In the genomic region with DNA sequence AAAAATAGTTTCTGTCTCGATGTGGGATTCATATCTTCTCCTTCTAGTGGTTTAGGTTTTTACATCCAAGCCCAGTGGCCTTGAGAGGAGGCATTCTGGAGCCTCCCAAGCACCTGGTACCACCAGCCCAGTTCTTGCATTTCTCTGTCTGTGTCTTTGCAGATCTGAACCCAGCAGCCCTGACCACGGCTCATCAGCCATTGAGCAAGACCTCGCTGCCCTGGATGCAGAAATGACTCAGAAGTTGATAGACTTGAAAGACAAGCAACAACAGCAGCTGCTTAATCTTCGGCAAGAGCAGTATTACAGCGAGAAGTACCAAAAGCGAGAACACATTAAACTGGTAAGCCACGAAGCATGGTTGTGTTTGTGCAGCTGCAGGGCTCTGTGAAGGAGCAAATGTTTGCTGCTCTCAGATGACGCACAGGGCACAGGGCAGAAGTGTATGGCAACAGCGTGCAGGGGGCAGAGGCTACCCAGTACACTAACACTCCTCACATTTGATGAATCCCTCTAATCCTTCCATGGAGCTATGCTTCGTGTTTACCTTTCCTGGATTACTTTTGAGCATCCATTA, we compare ENCODE assay signal across 13 mouse cellular contexts.
DNase-seq lines count a peak whose midpoint lies in the region; ATAC-seq and TF ChIP-seq lines count a peak whose summit lies in the region.
"Had no signal": no experiment of that assay in that cellular context is flagged by ENCODE, and none has a peak within 500 bp of the region (broad histone marks: within the 10 kb centered on the region; RNA-seq: fewer than 3 reads in every experiment).

No protein-coding gene starts in this region.

- H3K4me3 ChIP-seq in embryonic facial prominence, embryonic 15.5 days (replicated peaks), result no peak overlapping the region
- H3K4me3 ChIP-seq in stomach, postnatal 0 days (ENCODE audit: low read depth, low read length), result no peak overlapping the region
- no peak overlapping the region for H3K4me3 ChIP-seq in forebrain, embryonic 14.5 days (ENCODE audit: low read depth, low read length)
- H3K4me3 ChIP-seq: heart, embryonic 15.5 days had no signal

- no peak overlapping the region for H3K9ac ChIP-seq in embryonic facial prominence, embryonic 15.5 days
- no peak overlapping the region for H3K9ac ChIP-seq in stomach, postnatal 0 days (ENCODE audit: low read length)
- H3K9ac ChIP-seq in forebrain, embryonic 14.5 days (ENCODE audit: low read length), result no peak overlapping the region
- H3K9ac ChIP-seq: heart, embryonic 15.5 days; hindbrain, embryonic 14.5 days; liver, embryonic 14.5 days had no signal

- H3K27ac ChIP-seq in embryonic facial prominence, embryonic 15.5 days (replicated peaks), result no peak overlapping the region
- 0 out of 2 replicates have a peak overlapping the region, but pooled peaks have one; percentile 14 for H3K27ac ChIP-seq in stomach, postnatal 0 days (replicated peaks)
- H3K27ac ChIP-seq in forebrain, embryonic 14.5 days (ENCODE audit: low read depth, low read length), result no peak overlapping the region
- H3K27ac ChIP-seq: heart, embryonic 15.5 days; hindbrain, embryonic 14.5 days; liver, embryonic 14.5 days had no signal

- peak; percentile 22 for DNase-seq in urinary bladder, postnatal 14 days (ENCODE audit: low spot score)
- no peak for DNase-seq in urinary bladder, postnatal 10 days (ENCODE audit: low spot score)
- DNase-seq in adrenal gland, postnatal 14 days, result peak; percentile 55
- peak; percentile 17 for DNase-seq in stomach, postnatal 0 days (ENCODE audit: low spot score)
- no peak for DNase-seq in spleen, postnatal 36 days (ENCODE audit: low spot score in 2 of 2)
- DNase-seq in forebrain, embryonic 14.5 days (ENCODE audit: low spot score), result no peak
- DNase-seq in cerebellum, postnatal 36 days, result no peak
- DNase-seq: cerebellum, adult 2 months; kidney, adult 8-10 months had no signal

- 0 out of 2 replicates have a peak, but pooled peaks have one; percentile 36 for ATAC-seq in embryonic facial prominence, embryonic 15.5 days (ENCODE audit: insufficient number of reproducible peaks, low FRiP score, low TSS enrichment, low read depth)
- peak; percentile 66 for ATAC-seq in stomach, postnatal 0 days (ENCODE audit: low FRiP score, low TSS enrichment)
- ATAC-seq in forebrain, embryonic 14.5 days, result no peak

- no peaks in the 10 kb centered on the region for H3K4me1 ChIP-seq in embryonic facial prominence, embryonic 15.5 days
- H3K4me1 ChIP-seq in stomach, postnatal 0 days (replicated peaks; ENCODE audit: control insufficient read depth, insufficient read depth), result no peaks in the 10 kb centered on the region
- no peaks in the 10 kb centered on the region for H3K4me1 ChIP-seq in forebrain, embryonic 14.5 days (ENCODE audit: control insufficient read depth, insufficient read depth, low read length)
- H3K4me1 ChIP-seq: heart, embryonic 15.5 days had no signal

- no peak for TF ChIP-seq EP300 in stomach, postnatal 0 days (optimal IDR thresholded peaks at IDR 0.05)

- WGBS in embryonic facial prominence, embryonic 15.5 days, result 62% methylated on average over 10 of the region's 10 CpGs
- 35% methylated on average over 10 of the region's 10 CpGs for WGBS in stomach, postnatal 0 days
- 84% methylated on average over 10 of the region's 10 CpGs for WGBS in forebrain, embryonic 14.5 days

- no peak for TF ChIP-seq CTCF in stomach, postnatal 0 days (IDR thresholded peaks at IDR 0.05; ENCODE audit: low read depth)

- H3K36me3 ChIP-seq in embryonic facial prominence, embryonic 15.5 days, result no peaks in the 10 kb centered on the region
- H3K36me3 ChIP-seq in stomach, postnatal 0 days (ENCODE audit: control insufficient read depth, insufficient read depth, low read length), result no peaks in the 10 kb centered on the region
- H3K36me3 ChIP-seq in forebrain, embryonic 14.5 days (ENCODE audit: control insufficient read depth, insufficient read depth, low read length), result no peaks in the 10 kb centered on the region
- H3K36me3 ChIP-seq: heart, embryonic 15.5 days had no signal

- no peaks in the 10 kb centered on the region for H3K27me3 ChIP-seq in embryonic facial prominence, embryonic 15.5 days
- H3K27me3 ChIP-seq in stomach, postnatal 0 days (ENCODE audit: control insufficient read depth, insufficient read depth, low read length), result no peaks in the 10 kb centered on the region
- no peaks in the 10 kb centered on the region for H3K27me3 ChIP-seq in forebrain, embryonic 14.5 days (replicated peaks; ENCODE audit: control insufficient read depth, insufficient read depth, low read length)
- H3K27me3 ChIP-seq: heart, embryonic 15.5 days had no signal

- H3K9me3 ChIP-seq in embryonic facial prominence, embryonic 15.5 days (replicated peaks), result no peaks in the 10 kb centered on the region
- H3K9me3 ChIP-seq in stomach, postnatal 0 days (ENCODE audit: control insufficient read depth, low read length), result no peaks in the 10 kb centered on the region
- no peaks in the 10 kb centered on the region for H3K9me3 ChIP-seq in forebrain, embryonic 14.5 days (replicated peaks; ENCODE audit: control insufficient read depth, low read length)
- H3K9me3 ChIP-seq: heart, embryonic 15.5 days had no signal

- H3K4me2 ChIP-seq in embryonic facial prominence, embryonic 15.5 days (replicated peaks), result no peak overlapping the region
- no peak overlapping the region for H3K4me2 ChIP-seq in stomach, postnatal 0 days (replicated peaks; ENCODE audit: low read depth)
- no peak overlapping the region for H3K4me2 ChIP-seq in forebrain, embryonic 14.5 days (ENCODE audit: low read length)
- H3K4me2 ChIP-seq: heart, embryonic 15.5 days; hindbrain, embryonic 14.5 days had no signal

Comparison
In these comparisons a context has a peak if more than half of its experiments do, and no peak if none do; other contexts are left out.
1. DNase-seq: peak in urinary bladder, postnatal 14 days (single experiment), adrenal gland, postnatal 14 days (single experiment) and stomach, postnatal 0 days (single experiment); none in urinary bladder, postnatal 10 days (single experiment), spleen, postnatal 36 days (0 of 2), forebrain, embryonic 14.5 days (single experiment) and cerebellum, postnatal 36 days (0 of 2).